ENCODE assay signal across 19 mouse cellular contexts in the genomic region with DNA sequence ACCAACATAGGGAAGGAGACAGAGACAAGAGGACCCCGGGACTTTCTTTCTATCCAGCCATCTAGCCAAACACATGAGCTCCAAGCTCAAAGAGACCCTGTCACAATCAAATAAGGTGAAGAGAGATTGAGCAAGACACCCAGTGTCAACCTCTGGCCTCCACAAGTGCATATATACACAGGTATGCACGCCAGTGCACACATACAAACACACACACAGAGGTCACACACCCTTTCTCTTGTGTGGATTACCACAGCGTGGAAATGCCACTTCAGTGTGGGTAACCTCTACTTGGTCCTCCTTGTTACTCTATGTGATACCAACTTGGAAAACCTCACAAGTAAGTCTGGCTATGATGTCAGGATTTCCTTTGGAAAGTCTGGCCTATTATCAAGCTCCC.
"Had no signal": no experiment of that assay in that cellular context is flagged by ENCODE, and none has a peak within 500 bp of the region (broad histone marks: within the 10 kb centered on the region; RNA-seq: fewer than 3 reads in every experiment).

No protein-coding gene starts in this region.

- H3K4me1 ChIP-seq: neural tube, embryonic 13.5 days; neural tube, embryonic 15.5 days had no signal

- H3K9me3 ChIP-seq: midbrain, embryonic 10.5 days; midbrain, embryonic 12.5 days; neural tube, embryonic 13.5 days; neural tube, embryonic 15.5 days had no signal

- H3K4me2 ChIP-seq: lung, embryonic 14.5 days; midbrain, embryonic 12.5 days; neural tube, embryonic 13.5 days; neural tube, embryonic 15.5 days had no signal

- H3K36me3 ChIP-seq: midbrain, embryonic 10.5 days; midbrain, embryonic 12.5 days; neural tube, embryonic 13.5 days; neural tube, embryonic 15.5 days had no signal

- H3K4me3 ChIP-seq: midbrain, embryonic 10.5 days; midbrain, embryonic 12.5 days; myocyte; neural tube, embryonic 13.5 days; neural tube, embryonic 15.5 days had no signal

- H3K27me3 ChIP-seq: midbrain, embryonic 12.5 days; neural tube, embryonic 13.5 days; neural tube, embryonic 15.5 days had no signal

- H3K27ac ChIP-seq: midbrain, embryonic 10.5 days; midbrain, embryonic 12.5 days; neural tube, embryonic 13.5 days; neural tube, embryonic 15.5 days had no signal

- H3K9ac ChIP-seq: lung, embryonic 14.5 days; midbrain, embryonic 12.5 days; neural tube, embryonic 13.5 days; neural tube, embryonic 15.5 days had no signal

- DNase-seq: lung, adult 18-20 months; lung, embryonic 14.5 days; lung, postnatal 10 days; lung, postnatal 4 days; midbrain, embryonic 14.5 days; retina, postnatal 1 day; right cerebral cortex, adult 18-20 months; right cerebral cortex, postnatal 25 days; right cerebral cortex, postnatal 4 days; spleen, adult 18-20 months; thymus, adult 18-20 months; thymus, postnatal 14 days; thymus, postnatal 36 days had no signal

- ATAC-seq: midbrain, embryonic 16.5 days had no signal
